Mouse (Mus musculus) ES-Bruce4 (cell line): ENCODE measurements around the gene B3gnt2. TPM values are rescaled to one million over a fixed set of nuclear protein-coding genes. Genes with fewer than 3 reads are reported as not detected.

Source experiments
- H3K27ac ChIP-seq: 2 replicates; pipeline ENCODE4 v1.5.1; 2012; ENCODE audit warnings: low read length, inconsistent platforms; ENCODE audit not compliant: insufficient read depth
- H3K27me3 ChIP-seq: 2 replicates; pipeline ENCODE4 v1.6.1; 2012; ENCODE audit warnings: mild to moderate bottlenecking, low read length, inconsistent platforms; ENCODE audit not compliant: control insufficient read depth, poor library complexity, insufficient read depth, severe bottlenecking
- H3K36me3 ChIP-seq: 2 replicates; pipeline ENCODE4 v1.6.1; 2012; ENCODE audit warnings: inconsistent platforms, mild to moderate bottlenecking, low read length, moderate library complexity; ENCODE audit not compliant: control insufficient read depth, poor library complexity, insufficient read depth, severe bottlenecking
- H3K4me1 ChIP-seq: one replicate; pipeline ENCODE4 v1.8.1; 2011; ENCODE audit warnings: low read length; ENCODE audit not compliant: control insufficient read depth, insufficient read depth
- H3K4me3 ChIP-seq: 2 replicates; pipeline ENCODE4 v1.5.1; 2011; ENCODE audit warnings: low read depth, mild to moderate bottlenecking, low read length
- H3K9ac ChIP-seq: 2 replicates; pipeline ENCODE4 v1.6.1; 2012; ENCODE audit warnings: low read depth, mild to moderate bottlenecking, inconsistent platforms; ENCODE audit not compliant: poor library complexity, severe bottlenecking
- H3K9me3 ChIP-seq: replicated peaks from 2 replicates; pipeline ENCODE4 v1.6.1; 2012; ENCODE audit warnings: mild to moderate bottlenecking, low read length, inconsistent platforms; ENCODE audit not compliant: control insufficient read depth, poor library complexity, insufficient read depth, severe bottlenecking
- CTCF ChIP-seq: IDR thresholded peaks from one replicate; pipeline ENCODE4 v1.8.1; 2011; ENCODE audit warnings: low read depth, low read length
- EP300 ChIP-seq: IDR thresholded peaks from 2 replicates; pipeline ENCODE4 v1.6.1; 2011; ENCODE audit warnings: low read depth, low read length; ENCODE audit not compliant: insufficient read depth
- POLR2A ChIP-seq: IDR thresholded peaks from one replicate; pipeline ENCODE4 v1.8.1; 2011; ENCODE audit warnings: low read length; ENCODE audit not compliant: insufficient read depth
- polyA plus RNA-seq: library from polyadenylated mRNA; stranded (reverse); fragments of >200 nt; gene quantifications from 2 replicates; pipeline ENCODE4 v1.2.4, GENCODE M21; 2011; ENCODE audit warnings: low read depth; ENCODE audit not compliant: missing spikeins, insufficient read depth, insufficient read length

The B3gnt2 gene
- polyA plus RNA-seq, 1 experiment, result 3.5 TPM

DNA sequence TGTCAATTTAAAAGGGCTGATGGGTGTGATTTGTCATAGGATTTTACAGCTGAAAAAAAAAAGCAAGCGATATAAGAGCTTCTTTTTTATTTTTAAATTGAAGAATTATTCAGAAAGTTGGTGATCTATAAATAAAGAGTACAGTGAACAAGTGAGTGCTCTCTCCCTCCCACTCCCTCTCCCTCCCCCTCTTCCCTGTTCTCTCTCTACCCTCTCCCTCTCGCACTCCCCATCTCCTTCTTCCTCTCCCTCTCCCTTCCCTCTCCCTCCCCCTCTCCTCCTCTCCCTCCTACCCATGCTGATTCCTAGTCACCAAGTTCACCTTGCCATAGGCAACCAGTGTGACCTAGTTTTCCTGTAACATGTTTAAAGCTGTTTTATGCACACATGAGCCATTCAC lies 140.7 kb downstream of the B3gnt2 start:
- Histone ChIP-seq H3K4me3 (no peak overlapping the region), H3K9ac (no peak overlapping the region), H3K36me3 (no peaks in the 10 kb centered on the region), H3K9me3 (peaks cover 12% of the 10 kb centered on the region), H3K4me1 (peaks cover 2% of the 10 kb centered on the region), H3K27ac (no peak overlapping the region), H3K27me3 (no peaks in the 10 kb centered on the region)
- TF ChIP-seq POLR2A (no peak), CTCF (no peak), EP300 (no peak)

DNA sequence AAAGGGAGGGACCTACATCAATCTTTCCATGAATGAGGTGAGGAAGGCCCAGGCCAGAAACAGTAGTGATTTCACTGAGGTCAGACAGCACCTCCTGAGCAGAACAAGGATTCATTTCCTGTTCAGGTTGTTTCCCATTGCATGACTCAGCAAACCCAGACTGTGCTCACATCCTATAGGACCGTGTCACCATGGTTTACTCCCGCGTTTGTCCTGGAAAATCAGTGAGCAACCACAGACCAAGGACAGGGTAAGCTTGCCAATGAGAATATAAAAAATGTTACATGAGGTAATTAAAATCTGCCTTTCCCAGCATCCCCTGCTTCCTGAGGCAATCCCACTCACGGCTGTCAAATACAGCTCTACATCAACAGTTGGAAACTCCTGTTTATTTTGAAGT lies 141.2 kb downstream of the B3gnt2 start:
- Histone ChIP-seq H3K9me3 (peaks cover 12% of the 10 kb centered on the region), H3K9ac (no peak overlapping the region), H3K27ac (0 out of 2 replicates have a peak overlapping the region, but pooled peaks have one; percentile 1), H3K27me3 (no peaks in the 10 kb centered on the region), H3K4me3 (no peak overlapping the region), H3K36me3 (no peaks in the 10 kb centered on the region), H3K4me1 (peaks cover 2% of the 10 kb centered on the region)
- TF ChIP-seq EP300, result no peak
- TF ChIP-seq CTCF, result no peak
- no peak for TF ChIP-seq POLR2A

DNA sequence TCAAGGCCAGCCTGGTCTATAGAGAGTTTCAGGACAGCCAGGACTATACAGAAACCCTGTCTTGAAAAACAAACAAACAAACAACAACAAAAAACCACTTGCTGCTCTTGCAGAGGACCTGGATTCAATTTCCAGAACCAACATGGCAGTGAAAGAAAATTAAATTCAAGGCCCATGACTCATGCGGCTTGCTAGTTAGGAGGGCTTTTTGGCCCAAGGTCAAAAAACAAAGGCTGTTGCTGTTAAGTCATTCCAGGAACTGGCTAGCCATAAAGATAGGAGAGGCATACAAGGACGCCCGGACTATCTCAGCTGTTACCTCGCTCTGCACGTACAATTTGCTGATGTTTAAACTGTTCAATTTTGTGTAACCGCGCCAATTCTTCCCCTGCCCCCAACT lies 142.7 kb downstream of the B3gnt2 start:
- no peak for TF ChIP-seq POLR2A
- TF ChIP-seq EP300, result no peak
- H3K27me3 ChIP-seq, result no peaks in the 10 kb centered on the region

DNA sequence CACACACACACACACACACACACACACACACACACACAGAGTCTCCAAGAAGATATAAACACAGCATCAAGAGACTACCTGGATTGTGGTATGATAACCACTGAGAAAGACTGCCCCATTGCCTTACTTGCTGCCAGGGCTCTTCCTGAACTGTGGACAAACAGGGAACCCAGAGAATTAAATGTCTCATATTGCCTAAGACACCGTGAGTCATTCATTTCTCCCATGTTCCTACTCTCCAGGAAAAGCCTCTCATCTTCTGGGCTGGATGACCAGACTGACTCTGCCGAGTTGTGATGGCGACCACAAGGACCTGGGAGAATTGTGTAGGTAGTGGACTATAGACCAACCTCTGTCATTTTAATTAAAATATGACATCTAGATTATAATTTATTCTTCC lies 149.4 kb downstream of the B3gnt2 start:
- no peak overlapping the region for H3K4me3 ChIP-seq
- no peaks in the 10 kb centered on the region for H3K36me3 ChIP-seq
- TF ChIP-seq EP300 (no peak), POLR2A (no peak), CTCF (no peak)
- H3K27ac ChIP-seq, result no peak overlapping the region
- H3K4me1 ChIP-seq, result no peaks in the 10 kb centered on the region
- H3K9me3 ChIP-seq, result no peaks in the 10 kb centered on the region
- no peak overlapping the region for H3K9ac ChIP-seq
- H3K27me3 ChIP-seq, result no peaks in the 10 kb centered on the region

More for the DNA sequence above, 142.7 kb downstream of the B3gnt2 start:
- H3K9me3 ChIP-seq, result peaks cover 12% of the 10 kb centered on the region
- no peak overlapping the region for H3K9ac ChIP-seq
- no peaks in the 10 kb centered on the region for H3K36me3 ChIP-seq
- H3K27ac ChIP-seq, result no peak overlapping the region
- H3K4me1 ChIP-seq, result no peaks in the 10 kb centered on the region
- H3K4me3 ChIP-seq, result no peak overlapping the region

DNA sequence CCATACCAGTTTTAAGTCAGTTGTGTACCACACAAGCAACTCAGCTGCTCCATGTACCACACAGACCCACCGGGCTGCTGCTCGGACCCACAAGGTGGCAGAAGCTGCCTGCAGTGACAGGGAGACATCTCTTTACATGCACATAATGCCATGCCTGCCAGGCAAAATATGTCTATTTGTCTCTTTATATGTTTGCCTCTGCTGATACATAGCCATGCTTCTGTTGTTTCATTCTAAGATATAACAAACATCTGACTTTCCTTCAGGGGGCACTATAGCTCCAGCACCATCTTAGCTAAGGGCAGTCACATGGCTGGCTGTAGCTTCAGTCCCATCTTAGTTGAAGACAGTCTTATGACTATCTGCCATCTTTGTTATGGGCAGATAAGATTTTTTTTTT lies 150.2 kb downstream of the B3gnt2 start:
- Histone ChIP-seq H3K9ac (no peak overlapping the region), H3K4me1 (no peaks in the 10 kb centered on the region), H3K27ac (no peak overlapping the region), H3K36me3 (no peaks in the 10 kb centered on the region), H3K27me3 (no peaks in the 10 kb centered on the region), H3K9me3 (no peaks in the 10 kb centered on the region), H3K4me3 (no peak overlapping the region)
- no peak for TF ChIP-seq EP300
- peak; percentile 9 for TF ChIP-seq CTCF

Other genes with a start within 250 kb of the B3gnt2 start
- 19.6 and 21.1 TPM in 2 replicates for gene Zrsr1, start 111.0 kb upstream of the B3gnt2 start, polyA plus RNA-seq
- 23.3 and 33.6 TPM in 2 replicates for gene Gm28048, start 121.1 kb upstream of the B3gnt2 start, polyA plus RNA-seq
- gene Commd1, start 121.4 kb upstream of the B3gnt2 start, polyA plus RNA-seq, result 104 and 120 TPM in 2 replicates
- 618 and 646 TPM in 2 replicates for gene Cct4, start 129.6 kb upstream of the B3gnt2 start, polyA plus RNA-seq
- 2.1 and 3.2 TPM in 2 replicates for gene Fam161a, start 146.6 kb upstream of the B3gnt2 start, polyA plus RNA-seq